Comparison of ENCODE assay signal across 8 mouse cellular contexts in the genomic region with DNA sequence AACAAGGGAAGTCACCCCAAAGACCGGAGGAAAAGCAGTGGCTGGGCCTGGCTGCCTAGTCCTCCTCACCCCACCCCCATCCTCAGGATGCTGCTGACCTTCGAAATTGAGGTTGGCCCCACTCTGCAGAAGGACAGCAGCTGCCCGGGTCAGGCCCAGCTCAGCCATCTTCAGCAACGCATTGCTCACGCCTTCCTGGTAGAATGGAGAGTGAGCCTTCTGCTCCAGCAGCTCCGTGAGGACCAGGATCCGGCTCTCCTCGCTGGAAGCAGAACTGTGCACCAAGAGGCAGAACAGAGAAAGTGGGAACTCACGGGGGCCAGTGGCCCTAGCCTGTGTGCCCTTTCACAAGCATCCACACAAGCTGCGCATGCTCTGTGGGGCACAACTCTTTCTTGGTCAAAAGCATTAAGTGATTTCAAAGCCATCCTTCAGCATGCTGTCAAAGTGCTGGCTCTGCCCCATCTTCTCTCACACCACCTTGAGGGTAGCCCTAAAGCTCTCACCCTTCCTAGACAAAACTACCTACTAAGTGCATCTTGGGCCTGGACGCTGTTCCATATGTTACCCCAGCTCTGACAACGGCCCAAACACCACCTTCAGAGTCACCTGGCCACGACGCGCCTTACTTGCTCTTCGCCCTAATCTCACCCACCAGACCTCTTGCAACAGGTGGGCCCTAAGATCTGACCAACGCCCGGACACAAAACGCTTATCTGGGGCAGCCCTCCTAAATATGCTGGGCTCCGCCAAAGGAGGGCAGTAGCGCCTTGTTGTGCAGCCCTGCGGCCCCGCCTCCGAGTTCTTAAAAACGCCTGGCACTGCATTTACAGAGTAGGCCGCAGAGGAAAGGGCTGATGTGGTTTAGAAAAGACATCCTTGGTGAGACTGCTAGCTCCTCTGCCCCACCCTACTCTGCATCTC. TPM values are rescaled to one million over a fixed set of nuclear protein-coding genes. Genes with fewer than 3 reads are reported as not detected.
DNase-seq lines count a peak whose midpoint lies in the region; ATAC-seq and TF ChIP-seq lines count a peak whose summit lies in the region.

No protein-coding gene starts in this region.

- DNase-seq in cerebellum, adult 9-10 months = peak; percentile 33
- no peak for DNase-seq in cerebellum, adult 8-10 months
- DNase-seq in adrenal gland, adult 2 months = peak; percentile 67
- DNase-seq in hindbrain, postnatal 0 days (ENCODE audit: low spot score) = peak; percentile 74
- DNase-seq in limb, embryonic 10.5 days (ENCODE audit: low spot score) = peak; percentile 56
- DNase-seq in mesoderm, embryonic 11.5 days (ENCODE audit: low read depth, low spot score) = peak; percentile 54
- DNase-seq in spleen, postnatal 14 days (ENCODE audit: low spot score in 2 of 2) = peak; percentile 65 to 72

- H3K4me2 ChIP-seq in forebrain, embryonic 12.5 days = peak overlapping the region; percentile 98
- peak overlapping the region; percentile 65 for H3K4me2 ChIP-seq in hindbrain, postnatal 0 days (ENCODE audit: low read depth, low read length)

- peaks cover 45% of the 10 kb centered on the region for H3K36me3 ChIP-seq in forebrain, embryonic 12.5 days (replicated peaks)
- H3K36me3 ChIP-seq in hindbrain, postnatal 0 days (ENCODE audit: insufficient read depth, low read length) = peaks cover 36% of the 10 kb centered on the region
- peaks cover 48% of the 10 kb centered on the region for H3K36me3 ChIP-seq in limb, embryonic 10.5 days

- ATAC-seq in forebrain, embryonic 12.5 days (ENCODE audit: low FRiP score) = no peak
- peak; percentile 6 for ATAC-seq in hindbrain, postnatal 0 days

- no peaks in the 10 kb centered on the region for H3K9me3 ChIP-seq in forebrain, embryonic 12.5 days
- no peaks in the 10 kb centered on the region for H3K9me3 ChIP-seq in hindbrain, postnatal 0 days (ENCODE audit: low read length)
- H3K9me3 ChIP-seq in limb, embryonic 10.5 days (replicated peaks) = no peaks in the 10 kb centered on the region

- WGBS in forebrain, embryonic 12.5 days = 36% methylated on average over 26 of the region's 26 CpGs
- 35% methylated on average over 26 of the region's 26 CpGs for WGBS in hindbrain, postnatal 0 days
- WGBS in limb, embryonic 10.5 days = 36% methylated on average over 26 of the region's 26 CpGs

- H3K27ac ChIP-seq in forebrain, embryonic 12.5 days = peak overlapping the region; percentile 60; the same call in 1 of the 2 replicates
- peak overlapping the region; percentile 71 for H3K27ac ChIP-seq in hindbrain, postnatal 0 days
- H3K27ac ChIP-seq in limb, embryonic 10.5 days = peak overlapping the region; percentile 85

- H3K4me1 ChIP-seq in forebrain, embryonic 12.5 days = peaks cover 30% of the 10 kb centered on the region
- H3K4me1 ChIP-seq in hindbrain, postnatal 0 days (ENCODE audit: insufficient read depth, low read length) = 0 out of 2 replicates have a peak, but pooled peaks cover 6% of the 10 kb centered on the region
- peaks cover 73% of the 10 kb centered on the region for H3K4me1 ChIP-seq in limb, embryonic 10.5 days

- H3K27me3 ChIP-seq in forebrain, embryonic 12.5 days = no peaks in the 10 kb centered on the region
- H3K27me3 ChIP-seq in hindbrain, postnatal 0 days (ENCODE audit: insufficient read depth, low read length) = no peaks in the 10 kb centered on the region
- no peaks in the 10 kb centered on the region for H3K27me3 ChIP-seq in limb, embryonic 10.5 days (ENCODE audit: low read depth, poor library complexity, severe bottlenecking)

- H3K9ac ChIP-seq in forebrain, embryonic 12.5 days = peak overlapping the region; percentile 85
- peak overlapping the region; percentile 64 for H3K9ac ChIP-seq in hindbrain, postnatal 0 days (replicated peaks; ENCODE audit: low read length)

- H3K4me3 ChIP-seq in forebrain, embryonic 12.5 days (replicated peaks) = peak overlapping the region; percentile 99
- H3K4me3 ChIP-seq in hindbrain, postnatal 0 days (ENCODE audit: low read length) = peak overlapping the region; percentile 83
- peak overlapping the region; percentile 82 for H3K4me3 ChIP-seq in limb, embryonic 10.5 days

- TF ChIP-seq CTCF in hindbrain, postnatal 0 days (IDR thresholded peaks at IDR 0.05; ENCODE audit: low read depth) = peak; percentile 60

RNA-seq across cellular contexts. Expression of a gene that starts 3.0 kb away (rescaled TPM):
- total RNA-seq in adrenal gland, adult 2 months (2021) = 10 to 100 TPM; 24.7 to 30.3 TPM
- polyA plus RNA-seq in adrenal gland, adult 2 months (2012; rRNA removed) = 58.2 and 62.5 TPM in 2 replicates
- 36.4 and 39.4 TPM in 2 replicates for polyA plus RNA-seq in forebrain, embryonic 12.5 days (2016; fragmentation: Nextera tagmentation; extraction: Ambion mirVana)
- total RNA-seq in hindbrain, postnatal 0 days (2014; rRNA removed) = 49.1 and 53.5 TPM in 2 replicates
- polyA plus RNA-seq in hindbrain, postnatal 0 days (2015; fragmentation: Nextera tagmentation; extraction: Ambion mirVana) = 36.6 and 37.4 TPM in 2 replicates
- polyA plus RNA-seq in limb, embryonic 10.5 days (2016; fragmentation: Nextera tagmentation; extraction: Ambion mirVana) = 59.4 and 61.3 TPM in 2 replicates

RNA-seq across cellular contexts. Expression of a gene that starts 7.7 kb away (rescaled TPM):
- total RNA-seq in adrenal gland, adult 2 months (2021) = 1 to 10 TPM; 2.1 to 2.2 TPM
- polyA plus RNA-seq in adrenal gland, adult 2 months (2012; rRNA removed) = 4.3 and 5.0 TPM in 2 replicates
- polyA plus RNA-seq in forebrain, embryonic 12.5 days (2016; fragmentation: Nextera tagmentation; extraction: Ambion mirVana) = 16.0 and 19.8 TPM in 2 replicates
- 6.7 and 7.2 TPM in 2 replicates for total RNA-seq in hindbrain, postnatal 0 days (2014; rRNA removed)
- 5.0 and 5.6 TPM in 2 replicates for polyA plus RNA-seq in hindbrain, postnatal 0 days (2015; fragmentation: Nextera tagmentation; extraction: Ambion mirVana)
- 111 and 140 TPM in 2 replicates for polyA plus RNA-seq in limb, embryonic 10.5 days (2016; fragmentation: Nextera tagmentation; extraction: Ambion mirVana)

RNA-seq across cellular contexts. Expression of a gene that starts 19.5 kb away (rescaled TPM):
- 10 to 100 TPM; 33.5 to 45.4 TPM for total RNA-seq in adrenal gland, adult 2 months (2021)
- polyA plus RNA-seq in adrenal gland, adult 2 months (2012; rRNA removed) = 69.9 and 77.1 TPM in 2 replicates
- 101 and 104 TPM in 2 replicates for polyA plus RNA-seq in forebrain, embryonic 12.5 days (2016; fragmentation: Nextera tagmentation; extraction: Ambion mirVana)
- 79.5 and 96.3 TPM in 2 replicates for total RNA-seq in hindbrain, postnatal 0 days (2014; rRNA removed)
- 95.9 and 99.6 TPM in 2 replicates for polyA plus RNA-seq in hindbrain, postnatal 0 days (2015; fragmentation: Nextera tagmentation; extraction: Ambion mirVana)
- polyA plus RNA-seq in limb, embryonic 10.5 days (2016; fragmentation: Nextera tagmentation; extraction: Ambion mirVana) = 138 and 141 TPM in 2 replicates

RNA-seq across cellular contexts. Expression of a gene that starts 23.6 kb away (rescaled TPM):
- 1 to 10 TPM; 1.8 to 5.0 TPM for total RNA-seq in adrenal gland, adult 2 months (2021)
- 2.8 and 3.6 TPM in 2 replicates for polyA plus RNA-seq in adrenal gland, adult 2 months (2012; rRNA removed)
- 4.2 and 4.5 TPM in 2 replicates for polyA plus RNA-seq in forebrain, embryonic 12.5 days (2016; fragmentation: Nextera tagmentation; extraction: Ambion mirVana)
- 0.75 and 2.4 TPM in 2 replicates for total RNA-seq in hindbrain, postnatal 0 days (2014; rRNA removed)
- 1.8 and 2.6 TPM in 2 replicates for polyA plus RNA-seq in hindbrain, postnatal 0 days (2015; fragmentation: Nextera tagmentation; extraction: Ambion mirVana)
- 2.1 and 4.0 TPM in 2 replicates for polyA plus RNA-seq in limb, embryonic 10.5 days (2016; fragmentation: Nextera tagmentation; extraction: Ambion mirVana)
